Mouse (Mus musculus) stomach, postnatal 0 days (tissue): Measurements from ENCODE around the gene Vwf.

ENCODE experiments used
- CTCF ChIP-seq: IDR thresholded peaks from 2 replicates; pipeline ENCODE4 v1.5.1; 2016; ENCODE audit warnings: antibody characterized with exemption, low read depth, mild to moderate bottlenecking, moderate library complexity
- EP300 ChIP-seq: optimal IDR thresholded peaks from 2 replicates; pipeline ENCODE3; 2016; ENCODE audit warnings: antibody characterized with exemption

GRCm38 (mm10) chr6:125546474-125546873 lies at the start of gene Vwf:
- TF ChIP-seq CTCF (no peak), EP300 (no peak)
